Mouse (Mus musculus): Measurements from ENCODE around the gene Rhbdd1. TPM values are rescaled to one million over a fixed set of nuclear protein-coding genes. Genes with fewer than 3 reads are reported as not detected.

The Rhbdd1 gene
- polyA plus RNA-seq, 1 experiment from 2014 or later: 5.0 TPM

DNA sequence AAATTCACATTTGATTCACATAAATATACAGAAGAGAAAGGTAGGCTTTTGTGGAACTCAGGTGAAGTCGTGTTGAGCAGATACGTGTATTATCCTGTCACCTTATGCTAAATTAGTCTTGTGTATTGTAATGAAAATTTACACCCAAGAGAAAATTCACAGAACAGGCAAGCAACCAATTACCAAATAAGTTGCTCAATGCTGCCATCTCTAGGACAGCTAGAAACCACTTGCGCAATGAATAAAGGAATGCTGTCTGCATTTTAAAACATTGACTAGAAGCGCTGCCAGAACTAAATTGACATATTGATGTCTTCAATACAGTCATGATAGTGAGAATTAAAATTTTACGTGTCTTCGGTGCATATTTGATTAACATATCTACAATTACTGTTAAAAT lies 22.1 kb upstream of the Rhbdd1 start:
- Histone ChIP-seq H3K27me3 (no peaks in the 10 kb centered on the region), H3K4me1 (peaks cover 31% of the 10 kb centered on the region), H3K4me2 (replicated peaks) (no peak overlapping the region), H3K36me3 (no peaks in the 10 kb centered on the region), H3K27ac (replicated peaks) (no peak overlapping the region), H3K9me3 (no peaks in the 10 kb centered on the region), H3K4me3 (no peak overlapping the region), H3K9ac (replicated peaks) (no peak overlapping the region)
- ATAC-seq (replicated peaks): no peak
- WGBS: 7% methylated on average over 6 of the region's 6 CpGs

DNA sequence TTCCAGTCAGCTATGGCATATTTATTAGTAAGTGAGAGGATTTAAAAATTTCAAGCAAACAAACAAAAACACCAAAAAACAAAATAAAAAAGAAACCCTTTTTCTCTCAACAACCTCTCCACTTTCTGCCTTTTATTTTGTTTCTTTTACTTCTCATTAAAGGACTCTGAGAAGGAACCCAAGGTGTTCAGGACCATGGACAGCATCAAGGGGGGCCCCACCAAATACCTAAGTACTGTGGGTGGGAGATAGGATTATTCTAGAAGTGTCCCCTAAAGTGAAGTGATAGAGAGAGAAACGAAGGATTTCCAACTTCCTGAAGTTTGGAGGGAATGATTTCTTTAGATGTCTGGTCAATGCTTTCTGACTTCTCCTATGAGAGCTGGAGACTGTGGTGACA lies 17.7 kb upstream of the Rhbdd1 start:
- WGBS: 51% methylated on average over 1 of the region's 1 CpGs

DNA sequence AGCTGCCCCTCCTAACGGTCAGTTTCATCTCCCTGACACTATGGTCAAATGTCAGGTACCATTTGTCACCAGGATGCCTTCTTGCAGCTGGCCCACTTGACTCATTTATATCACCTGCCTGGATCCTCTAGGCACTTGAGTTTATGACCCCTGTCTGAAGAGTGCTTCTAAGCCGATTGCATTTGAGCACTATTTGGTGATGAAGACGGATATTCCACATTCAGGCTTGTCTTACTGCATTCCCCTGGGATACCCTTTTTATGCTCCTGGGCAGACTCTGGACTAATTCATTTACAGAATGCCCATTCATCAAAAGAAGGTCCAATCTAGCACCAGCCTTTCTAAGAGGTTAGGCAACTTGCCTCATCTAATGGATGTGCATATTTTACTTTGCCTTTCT lies 11.8 kb upstream of the Rhbdd1 start:
- H3K27ac ChIP-seq (replicated peaks): no peak overlapping the region
- H3K4me2 ChIP-seq (replicated peaks): no peak overlapping the region
- no peaks in the 10 kb centered on the region for H3K36me3 ChIP-seq
- no peaks in the 10 kb centered on the region for H3K4me1 ChIP-seq
- no peaks in the 10 kb centered on the region for H3K9me3 ChIP-seq
- ATAC-seq (replicated peaks): no peak
- no peak overlapping the region for H3K9ac ChIP-seq (replicated peaks)
- 78% methylated on average over 3 of the region's 3 CpGs for WGBS
- no peak overlapping the region for H3K4me3 ChIP-seq
- H3K27me3 ChIP-seq: no peaks in the 10 kb centered on the region

More for the DNA sequence above, 17.7 kb upstream of the Rhbdd1 start:
- Histone ChIP-seq H3K36me3 (no peaks in the 10 kb centered on the region), H3K27me3 (no peaks in the 10 kb centered on the region), H3K4me3 (no peak overlapping the region), H3K27ac (replicated peaks) (no peak overlapping the region), H3K9ac (replicated peaks) (no peak overlapping the region), H3K4me1 (0 out of 2 replicates have a peak, but pooled peaks cover 5% of the 10 kb centered on the region), H3K9me3 (no peaks in the 10 kb centered on the region), H3K4me2 (replicated peaks) (no peak overlapping the region)
- no peak for ATAC-seq (replicated peaks)

DNA sequence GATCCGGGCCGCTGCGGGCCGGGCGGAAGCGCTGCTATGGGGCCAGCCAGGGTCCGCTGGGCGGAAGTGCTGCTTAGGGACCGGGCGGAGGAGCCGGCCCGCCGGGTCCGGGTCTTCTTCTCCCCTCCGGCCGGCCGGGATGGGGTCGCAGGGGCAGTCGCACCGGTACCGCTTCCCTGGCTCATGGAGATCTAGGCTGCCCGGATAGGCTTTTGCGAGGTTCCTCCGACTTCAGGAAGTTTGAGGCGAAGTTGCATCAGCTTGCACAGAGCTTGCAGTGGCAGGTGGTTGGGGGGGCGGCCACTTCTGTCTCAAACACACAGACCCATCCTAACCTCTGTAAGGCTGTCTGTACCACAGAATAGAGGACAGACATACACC lies 484 bp downstream of the Rhbdd1 start:
- Histone ChIP-seq H3K4me1 (peaks cover 33% of the 10 kb centered on the region), H3K27ac (replicated peaks) (peak overlapping the region; percentile 98), H3K27me3 (no peaks in the 10 kb centered on the region), H3K36me3 (no peaks in the 10 kb centered on the region), H3K9ac (replicated peaks) (peak overlapping the region; percentile 98), H3K9me3 (no peaks in the 10 kb centered on the region), H3K4me3 (peak overlapping the region; percentile 99), H3K4me2 (replicated peaks) (peak overlapping the region; percentile 76)
- no peak for ATAC-seq (replicated peaks)
- WGBS: 0% methylated on average over 21 of the region's 26 CpGs

DNA sequence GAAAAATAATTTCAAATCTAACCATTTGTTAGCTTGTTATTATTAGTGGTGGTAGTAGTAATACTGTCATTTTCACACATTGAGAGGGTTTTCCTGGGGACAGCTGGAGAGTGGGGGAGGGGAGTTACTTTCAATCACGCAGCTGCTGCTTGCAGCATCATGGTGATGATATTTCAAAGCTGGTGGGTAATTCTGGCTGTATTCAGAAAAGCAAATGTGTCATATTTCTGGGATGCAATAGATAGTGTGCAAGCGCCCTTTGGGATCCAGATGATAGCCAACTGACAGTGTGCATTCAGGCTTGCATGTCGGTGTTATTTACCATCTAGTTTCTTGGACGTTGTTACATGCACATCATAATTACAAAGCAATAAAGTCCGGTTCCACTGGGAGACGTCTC lies 4.2 kb downstream of the Rhbdd1 start:
- no peaks in the 10 kb centered on the region for H3K9me3 ChIP-seq
- H3K27me3 ChIP-seq: no peaks in the 10 kb centered on the region
- H3K27ac ChIP-seq (replicated peaks): peak overlapping the region; percentile 67
- peak overlapping the region; percentile 22; the same call in 1 of the 2 replicates for H3K4me2 ChIP-seq (replicated peaks)
- peaks cover 44% of the 10 kb centered on the region for H3K4me1 ChIP-seq
- ATAC-seq (replicated peaks): no peak
- H3K4me3 ChIP-seq: no peak overlapping the region
- no peaks in the 10 kb centered on the region for H3K36me3 ChIP-seq
- H3K9ac ChIP-seq (replicated peaks): no peak overlapping the region
- WGBS: 35% methylated on average over 6 of the region's 6 CpGs

DNA sequence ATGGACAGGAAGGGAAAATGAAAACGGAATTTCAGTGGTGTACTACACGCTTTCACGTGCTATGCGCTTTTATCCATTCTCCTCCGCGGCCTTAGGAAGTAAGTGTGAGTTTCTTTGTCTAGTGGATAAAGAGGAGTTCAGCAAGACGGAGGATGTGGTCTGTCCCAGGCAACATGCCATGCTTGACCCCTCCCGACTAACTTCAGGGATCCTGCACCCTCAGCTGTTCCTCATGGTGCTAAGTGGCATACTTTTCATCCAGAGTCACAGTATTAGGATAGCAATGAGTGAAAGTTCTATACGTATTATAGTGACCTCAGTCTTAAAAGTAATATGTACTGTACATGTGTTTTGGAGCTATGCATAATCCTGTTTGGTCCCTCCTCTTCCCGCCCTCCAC lies 4.6 kb downstream of the Rhbdd1 start:
- no peak for ATAC-seq (replicated peaks)
- Histone ChIP-seq H3K36me3 (no peaks in the 10 kb centered on the region), H3K27ac (replicated peaks) (peak overlapping the region; percentile 67), H3K9me3 (no peaks in the 10 kb centered on the region), H3K4me2 (replicated peaks) (peak overlapping the region; percentile 22; the same call in 1 of the 2 replicates), H3K4me3 (no peak overlapping the region), H3K4me1 (peaks cover 43% of the 10 kb centered on the region), H3K9ac (replicated peaks) (no peak overlapping the region), H3K27me3 (no peaks in the 10 kb centered on the region)
- 45% methylated on average over 10 of the region's 10 CpGs for WGBS

DNA sequence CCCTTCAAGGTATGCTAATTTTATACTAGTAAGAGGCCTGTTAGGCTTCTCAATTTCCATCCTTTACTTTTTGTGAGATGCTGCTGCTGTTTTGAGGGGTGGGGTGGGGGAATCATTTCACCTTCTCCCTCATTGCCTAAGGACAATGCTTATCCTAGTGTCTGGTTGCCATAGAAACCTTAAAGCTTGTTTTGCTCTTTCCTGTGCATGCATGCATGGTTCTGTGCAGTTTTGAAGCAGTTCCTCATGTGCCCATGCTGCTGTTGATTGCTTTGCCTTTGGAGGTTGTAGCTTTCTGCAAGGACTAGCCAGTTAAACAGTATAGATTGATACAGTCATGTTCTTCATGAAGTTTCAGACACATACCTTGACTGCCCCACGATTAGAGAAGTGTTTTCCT lies 5.2 kb downstream of the Rhbdd1 start:
- Histone ChIP-seq H3K4me1 (peaks cover 40% of the 10 kb centered on the region), H3K27ac (replicated peaks) (no peak overlapping the region), H3K36me3 (no peaks in the 10 kb centered on the region), H3K27me3 (no peaks in the 10 kb centered on the region), H3K9me3 (no peaks in the 10 kb centered on the region), H3K4me2 (replicated peaks) (no peak overlapping the region), H3K4me3 (no peak overlapping the region), H3K9ac (replicated peaks) (no peak overlapping the region)
- ATAC-seq (replicated peaks): no peak
- 69% methylated on average over 1 of the region's 1 CpGs for WGBS

DNA sequence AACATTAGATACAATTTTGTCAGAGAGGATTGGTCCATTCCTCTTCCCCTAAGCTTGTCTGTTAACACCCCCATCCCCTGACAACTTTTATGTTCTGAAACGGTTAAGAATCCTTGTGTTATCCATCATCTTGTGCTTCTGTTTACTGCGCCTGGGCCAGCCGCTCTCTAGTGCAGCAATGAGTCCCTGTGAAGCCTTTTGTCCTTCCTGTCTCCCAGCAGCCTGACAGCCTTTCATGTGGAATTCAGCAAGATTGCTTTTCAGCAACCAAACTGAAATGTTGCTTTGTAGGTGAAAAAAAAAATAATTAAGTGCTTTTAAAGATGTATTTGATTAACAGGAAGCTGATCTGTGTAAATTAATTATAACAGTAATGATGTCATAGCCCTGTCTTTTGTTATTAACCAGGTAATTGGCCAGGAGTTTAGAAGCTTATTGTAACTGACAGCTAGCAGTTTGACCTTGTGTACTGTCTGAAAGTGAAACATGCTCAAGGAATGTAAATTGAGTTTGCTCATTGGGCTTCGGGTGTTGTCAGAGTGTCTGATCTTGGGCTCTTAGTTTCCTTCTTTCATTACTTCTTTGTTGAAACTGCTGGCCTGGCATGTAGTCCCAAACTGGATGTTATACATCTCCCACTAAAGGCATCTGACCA lies 8.0 kb downstream of the Rhbdd1 start:
- peaks cover 33% of the 10 kb centered on the region for H3K4me1 ChIP-seq
- H3K27me3 ChIP-seq: no peaks in the 10 kb centered on the region
- H3K9me3 ChIP-seq: no peaks in the 10 kb centered on the region
- no peak overlapping the region for H3K4me2 ChIP-seq (replicated peaks)
- no peak overlapping the region for H3K4me3 ChIP-seq
- no peak for ATAC-seq (replicated peaks)
- H3K27ac ChIP-seq (replicated peaks): peak overlapping the region; percentile 47
- H3K9ac ChIP-seq (replicated peaks): no peak overlapping the region
- WGBS: 7% methylated on average over 4 of the region's 4 CpGs
- H3K36me3 ChIP-seq: no peaks in the 10 kb centered on the region

DNA sequence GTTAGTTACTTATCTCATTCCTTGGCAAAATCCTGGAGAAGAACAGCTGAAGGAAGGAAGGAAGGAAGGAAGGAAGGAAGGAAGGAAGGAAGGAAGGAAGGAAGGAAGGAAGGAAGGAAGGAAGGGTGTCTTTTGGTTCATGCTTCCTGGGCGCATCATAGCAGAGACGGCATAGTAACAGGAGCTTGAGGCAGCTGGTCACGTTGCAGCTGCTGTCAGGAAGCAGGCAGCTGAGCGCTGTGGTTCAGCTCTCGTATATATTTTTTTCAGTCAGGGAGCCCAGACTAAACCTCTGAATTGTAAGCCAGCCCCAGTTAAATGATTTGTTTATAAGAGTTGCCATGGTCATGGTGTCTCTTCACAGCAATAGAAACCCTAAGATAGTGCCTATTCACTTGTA lies 9.9 kb downstream of the Rhbdd1 start:
- 90% methylated on average over 5 of the region's 5 CpGs for WGBS
- Histone ChIP-seq H3K27me3 (no peaks in the 10 kb centered on the region), H3K4me2 (replicated peaks) (no peak overlapping the region), H3K4me1 (peaks cover 24% of the 10 kb centered on the region), H3K27ac (replicated peaks) (no peak overlapping the region), H3K9ac (replicated peaks) (no peak overlapping the region), H3K9me3 (no peaks in the 10 kb centered on the region), H3K36me3 (no peaks in the 10 kb centered on the region), H3K4me3 (no peak overlapping the region)
- ATAC-seq (replicated peaks): no peak

DNA sequence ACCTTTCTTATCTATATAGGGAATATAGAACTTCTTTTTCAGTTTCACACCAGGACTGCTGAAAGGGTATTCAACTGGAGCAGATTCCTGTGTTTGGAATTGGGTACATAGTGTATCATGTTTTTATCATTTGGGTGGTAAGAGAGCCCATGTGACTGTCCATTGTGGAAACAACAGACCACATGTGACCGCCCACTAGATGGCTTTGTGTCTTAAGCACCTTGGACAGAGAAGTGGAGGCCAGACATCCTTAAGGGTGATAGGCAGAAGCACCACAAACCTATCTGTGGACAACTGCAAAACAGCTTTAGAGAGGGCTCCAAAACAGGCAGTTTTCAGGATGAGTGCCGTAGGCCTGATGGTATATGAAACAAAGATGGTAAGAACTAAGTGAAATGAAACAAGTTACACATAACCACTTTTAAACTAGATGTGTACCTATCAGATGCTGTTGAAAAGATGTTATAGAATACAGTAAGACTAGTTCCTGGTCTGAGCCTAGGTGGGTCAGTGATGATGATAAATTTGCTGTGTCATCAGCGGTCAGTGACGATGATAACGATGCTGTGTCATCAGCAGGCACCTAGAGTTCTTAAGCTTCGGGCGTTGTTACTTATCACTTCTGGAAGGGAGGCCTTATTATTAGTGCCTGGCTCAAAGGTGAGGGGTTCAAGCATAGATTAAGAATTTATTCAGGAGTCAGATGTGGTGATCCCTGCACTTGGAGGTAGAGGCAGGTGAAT lies 12.0 kb downstream of the Rhbdd1 start:
- H3K9me3 ChIP-seq: no peaks in the 10 kb centered on the region
- no peaks in the 10 kb centered on the region for H3K27me3 ChIP-seq
- WGBS: 91% methylated on average over 7 of the region's 7 CpGs
- no peak for ATAC-seq (replicated peaks)
- H3K4me2 ChIP-seq (replicated peaks): no peak overlapping the region
- H3K9ac ChIP-seq (replicated peaks): no peak overlapping the region
- H3K4me1 ChIP-seq: peaks cover 17% of the 10 kb centered on the region
- no peaks in the 10 kb centered on the region for H3K36me3 ChIP-seq
- no peak overlapping the region for H3K4me3 ChIP-seq
- H3K27ac ChIP-seq (replicated peaks): no peak overlapping the region

DNA sequence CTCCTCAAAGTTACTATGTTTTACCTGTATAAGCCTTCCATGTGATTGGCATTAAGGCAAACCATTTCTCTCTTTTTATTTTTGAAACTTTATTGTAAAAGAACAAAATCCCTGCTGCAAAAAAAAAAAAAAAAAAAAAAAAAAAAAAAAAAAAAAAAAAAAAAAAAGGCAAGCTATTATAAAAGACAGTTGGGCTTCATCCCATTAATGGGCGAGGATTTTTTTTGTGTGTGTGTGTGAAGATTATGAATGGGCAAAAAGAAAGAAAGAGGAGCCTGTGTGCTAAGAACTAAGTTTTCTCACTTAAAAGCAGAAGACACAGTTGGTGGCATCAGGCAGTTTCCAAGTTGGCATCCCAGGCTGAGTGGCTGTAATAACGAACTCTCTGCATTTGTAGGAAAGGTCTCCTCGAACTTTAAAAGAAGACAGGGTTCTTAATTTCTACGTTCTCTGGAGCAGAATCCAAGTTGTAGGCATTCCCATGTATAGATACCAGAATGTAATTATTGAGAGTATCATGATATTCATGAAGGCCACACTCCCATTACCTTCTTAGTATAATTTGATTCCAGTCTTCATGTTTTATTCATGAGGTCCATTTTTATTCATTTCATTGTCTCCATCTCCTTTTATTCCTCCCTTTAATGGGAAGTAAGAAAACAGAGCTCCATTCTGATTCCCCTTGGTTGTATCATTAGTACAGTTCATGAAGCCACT lies 13.1 kb downstream of the Rhbdd1 start:
- no peak overlapping the region for H3K4me3 ChIP-seq
- no peaks in the 10 kb centered on the region for H3K9me3 ChIP-seq
- H3K36me3 ChIP-seq: no peaks in the 10 kb centered on the region
- peak; percentile 56 for ATAC-seq (replicated peaks)
- WGBS: 15% methylated on average over 4 of the region's 4 CpGs
- H3K27ac ChIP-seq (replicated peaks): no peak overlapping the region
- no peak overlapping the region for H3K4me2 ChIP-seq (replicated peaks)
- H3K9ac ChIP-seq (replicated peaks): no peak overlapping the region
- H3K27me3 ChIP-seq: no peaks in the 10 kb centered on the region
- peaks cover 10% of the 10 kb centered on the region for H3K4me1 ChIP-seq

DNA sequence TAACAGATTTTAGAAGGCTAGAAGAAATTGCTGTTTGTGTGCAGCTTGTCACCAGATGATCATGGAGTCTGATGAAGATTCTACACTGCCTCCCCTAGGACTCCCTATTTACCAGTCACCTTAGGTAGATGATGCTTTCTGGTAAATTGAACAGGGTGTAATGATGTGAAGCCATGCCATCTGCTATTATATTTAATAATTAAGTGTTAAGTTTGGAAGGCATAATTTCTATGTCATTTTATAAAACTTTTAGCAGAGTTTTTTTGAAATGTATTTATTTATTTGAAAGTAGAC lies 13.6 kb downstream of the Rhbdd1 start:
- H3K9ac ChIP-seq (replicated peaks): no peak overlapping the region
- H3K9me3 ChIP-seq: no peaks in the 10 kb centered on the region
- no peak overlapping the region for H3K27ac ChIP-seq (replicated peaks)
- H3K4me3 ChIP-seq: no peak overlapping the region
- H3K27me3 ChIP-seq: no peaks in the 10 kb centered on the region
- peaks cover 7% of the 10 kb centered on the region for H3K4me1 ChIP-seq
- H3K4me2 ChIP-seq (replicated peaks): no peak overlapping the region
- H3K36me3 ChIP-seq: no peaks in the 10 kb centered on the region
- no peak; the same call in 1 of the 2 replicates for ATAC-seq (replicated peaks)

Data from forebrain, embryonic 15.5 days (tissue).